Mouse (Mus musculus) heart, adult 11 months (tissue): ENCODE measurements at regions not wholly inside any gene's neighbourhood (a gene's known extent, or its start where the extent isn't known, plus 50 kb on each side); places are given as distances from the start of the nearest gene placed in this dataset.

Experiments used
- DNase-seq: peaks from one replicate; pipeline ENCODE4 v3.0.0; 2022

- DNase-seq, result peak; percentile 54
These were observed 777.2 kb downstream of the Epha4 start for GRCm38 (mm10) chr1:76737663-76738062.

GRCm38 (mm10) chr1:76772694-76773093, 742.2 kb downstream of the Epha4 start:
- no peak for DNase-seq

- no peak for DNase-seq
These were observed 728.0 kb downstream of the Epha4 start for GRCm38 (mm10) chr1:76786871-76787270.

DNA sequence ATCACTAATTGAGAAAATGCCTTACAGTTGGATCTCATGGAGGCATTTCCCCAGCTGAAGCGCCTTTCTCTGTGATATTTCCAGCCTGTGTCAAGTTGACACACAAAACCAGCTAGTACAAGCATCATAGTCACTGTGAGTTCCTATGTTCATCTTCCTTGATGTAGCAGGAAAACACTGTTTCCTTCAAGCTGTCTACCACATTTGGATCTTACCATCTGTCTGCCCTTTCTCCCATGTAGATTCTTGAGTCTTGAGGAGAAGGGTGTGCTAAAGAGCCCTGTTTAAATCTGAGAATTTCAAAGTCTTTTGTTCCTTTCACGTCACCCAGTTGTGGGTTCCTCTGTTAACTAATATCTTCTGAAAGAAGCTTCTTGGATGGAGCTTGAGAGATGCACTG, 721.5 kb downstream of the Epha4 start:
- DNase-seq, result no peak

- DNase-seq, result no peak
These were observed 695.0 kb downstream of the Epha4 start for GRCm38 (mm10) chr1:76819906-76820305.

DNA sequence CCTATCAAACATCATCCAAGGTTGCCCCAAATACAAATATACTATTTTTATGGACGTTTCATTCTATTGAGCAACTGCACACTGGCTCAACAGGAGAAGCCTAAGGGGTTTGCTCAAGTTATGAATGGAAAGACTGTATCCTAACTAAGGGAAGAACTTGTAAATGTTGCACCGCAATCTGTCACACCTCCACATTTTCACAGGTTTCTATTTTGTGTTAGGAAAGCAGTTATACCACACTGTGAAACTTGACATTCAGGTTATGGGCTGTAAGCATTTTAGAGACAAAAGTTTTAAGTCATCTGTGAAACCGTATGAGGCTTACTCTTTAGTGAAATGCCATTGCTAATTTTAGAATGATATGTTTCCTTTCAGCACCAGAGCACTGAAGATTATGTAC, 693.3 kb downstream of the Epha4 start:
- no peak for DNase-seq

- DNase-seq, result no peak
These were observed 685.2 kb downstream of the Epha4 start for GRCm38 (mm10) chr1:76829690-76830089.

DNA sequence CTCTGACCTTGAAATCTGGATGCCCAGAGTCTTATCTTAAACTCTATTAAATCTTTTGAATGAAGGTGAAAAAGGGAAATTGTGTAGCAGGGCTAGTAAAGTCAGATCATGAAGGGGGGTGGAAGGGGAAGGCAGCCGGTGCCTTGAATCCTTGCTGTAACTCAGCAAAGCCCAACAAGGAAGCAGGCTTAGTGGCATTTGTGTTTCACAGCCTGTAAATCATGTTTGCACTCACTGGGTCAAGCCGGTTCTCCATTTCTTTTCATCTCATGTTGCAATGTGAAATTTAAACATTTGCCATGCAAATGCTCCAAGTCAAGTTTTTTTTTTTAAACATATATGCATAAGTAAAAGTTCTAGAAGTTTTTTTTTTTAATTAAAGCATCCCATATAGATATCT, 682.6 kb downstream of the Epha4 start:
- no peak for DNase-seq

DNA sequence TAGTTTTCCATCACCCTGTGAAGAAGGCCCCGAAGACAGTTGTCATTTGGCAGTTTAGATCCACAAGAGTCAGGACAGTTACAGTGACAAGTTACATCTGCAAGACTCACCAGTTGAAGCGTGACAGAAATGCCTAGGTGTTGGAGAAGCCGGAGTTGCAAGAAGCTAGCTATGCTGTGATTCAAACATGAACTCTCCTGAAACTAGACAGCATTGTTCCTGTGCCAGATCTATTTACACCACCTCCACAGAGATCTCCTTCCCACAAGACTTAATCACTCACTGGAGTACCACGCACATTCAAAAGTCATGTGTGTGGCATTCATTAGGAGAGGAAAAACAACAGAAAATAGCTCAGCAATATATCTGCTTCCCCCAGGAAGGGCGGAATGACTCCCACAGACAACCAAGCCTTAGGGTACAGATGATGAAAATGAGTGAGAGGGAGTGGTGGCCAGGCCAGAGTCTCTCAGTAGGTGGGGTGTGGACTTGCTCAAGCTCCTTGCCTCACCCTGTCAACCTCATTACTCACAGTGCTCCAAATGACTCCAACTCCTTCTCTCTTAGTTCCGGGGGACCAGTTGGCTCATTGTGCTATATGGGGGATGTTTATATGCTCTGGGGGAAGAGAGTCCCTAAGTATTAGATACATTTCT, 679.7 kb downstream of the Epha4 start:
- DNase-seq, result no peak

DNA sequence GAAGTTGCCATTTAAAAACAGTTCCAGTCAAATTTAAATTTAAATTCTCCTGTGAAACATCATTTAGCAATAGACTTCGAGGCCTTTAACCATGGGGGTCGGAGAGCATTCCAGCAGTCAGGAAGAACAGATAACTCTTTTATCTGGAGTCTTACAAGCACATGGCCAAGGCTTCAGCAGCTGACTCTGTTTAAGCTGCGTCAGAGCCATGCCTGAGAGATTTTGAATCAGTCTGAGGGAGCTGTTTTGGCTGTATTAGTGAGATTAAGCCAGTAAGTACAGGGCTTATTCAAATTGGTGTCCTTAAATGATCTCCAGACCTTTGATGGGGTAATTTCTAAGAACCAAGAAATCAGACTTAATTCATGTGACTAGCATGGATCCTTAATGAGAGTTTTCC, 665.5 kb downstream of the Epha4 start:
- no peak for DNase-seq

DNA sequence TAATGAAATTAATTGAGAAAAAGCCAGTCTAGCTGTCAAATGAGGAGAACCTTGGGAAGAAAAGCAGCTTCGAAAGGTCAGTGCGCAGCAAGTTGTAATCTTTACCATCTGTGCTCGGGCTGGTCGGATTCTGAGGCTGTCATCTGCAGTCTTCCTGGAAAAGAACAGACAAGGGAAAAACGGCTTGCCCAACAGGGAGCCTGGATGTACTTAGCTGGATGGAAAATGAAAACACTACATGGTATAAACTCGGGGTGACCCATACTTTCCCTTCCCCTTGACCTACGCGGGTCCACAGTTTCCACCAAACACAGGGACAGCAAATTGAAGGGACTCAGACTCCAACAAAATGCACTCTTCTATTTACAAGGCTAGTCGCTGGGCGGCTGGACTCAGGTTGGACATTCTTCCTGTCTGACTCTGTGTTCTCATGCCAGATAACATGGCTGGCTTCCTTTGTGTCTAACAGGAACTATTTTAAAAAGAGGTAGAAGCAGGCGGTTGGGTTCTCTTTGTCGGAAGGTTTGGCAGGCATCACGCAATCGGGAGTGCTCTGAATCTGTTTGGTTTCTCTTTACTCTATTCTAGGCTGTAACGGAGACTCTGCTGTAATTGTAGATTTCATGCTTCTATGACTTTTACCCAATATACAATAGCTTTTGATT, 648.5 kb downstream of the Epha4 start:
- peak; percentile 86 for DNase-seq

GRCm38 (mm10) chr1:76873207-76873606, 641.7 kb downstream of the Epha4 start:
- DNase-seq, result no peak

- DNase-seq, result no peak
These were observed 634.6 kb downstream of the Epha4 start for GRCm38 (mm10) chr1:76880111-76880782.

- DNase-seq, result no peak
These were observed 634.1 kb downstream of the Epha4 start for GRCm38 (mm10) chr1:76880783-76881145.

DNA sequence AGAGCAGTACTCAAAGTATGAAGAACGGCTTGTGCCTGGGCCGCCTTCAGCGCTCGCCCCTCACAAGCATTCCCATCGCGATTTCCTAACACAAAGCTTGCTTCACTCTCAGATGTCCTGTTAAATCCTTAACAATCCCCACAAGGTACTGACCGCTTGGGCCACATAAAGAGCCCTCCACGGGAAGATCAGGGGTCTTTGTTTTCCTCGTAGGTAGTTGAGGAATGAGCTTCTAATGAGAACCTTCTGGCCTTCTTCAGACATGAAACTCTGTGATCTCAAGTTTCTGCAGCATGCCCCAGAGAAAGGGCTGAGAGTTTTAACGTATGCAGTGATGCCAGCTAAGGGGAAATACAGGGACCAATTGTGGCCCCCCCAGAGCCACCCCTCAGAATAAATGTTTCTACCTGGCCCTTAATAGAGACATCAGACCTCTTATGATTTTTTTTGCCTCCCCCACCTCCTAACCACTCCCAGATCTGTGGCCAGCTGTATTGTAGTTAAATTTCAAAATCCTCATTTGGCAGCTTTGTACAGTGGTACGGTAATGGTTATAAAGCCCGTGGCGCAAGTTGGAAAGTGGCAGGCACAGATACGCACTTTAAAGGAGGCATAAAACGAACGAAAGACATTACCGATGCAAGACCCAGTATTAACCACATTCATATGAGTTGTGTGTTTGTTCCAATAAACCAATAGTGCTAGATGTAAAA, 618.6 kb downstream of the Epha4 start:
- DNase-seq, result no peak

DNA sequence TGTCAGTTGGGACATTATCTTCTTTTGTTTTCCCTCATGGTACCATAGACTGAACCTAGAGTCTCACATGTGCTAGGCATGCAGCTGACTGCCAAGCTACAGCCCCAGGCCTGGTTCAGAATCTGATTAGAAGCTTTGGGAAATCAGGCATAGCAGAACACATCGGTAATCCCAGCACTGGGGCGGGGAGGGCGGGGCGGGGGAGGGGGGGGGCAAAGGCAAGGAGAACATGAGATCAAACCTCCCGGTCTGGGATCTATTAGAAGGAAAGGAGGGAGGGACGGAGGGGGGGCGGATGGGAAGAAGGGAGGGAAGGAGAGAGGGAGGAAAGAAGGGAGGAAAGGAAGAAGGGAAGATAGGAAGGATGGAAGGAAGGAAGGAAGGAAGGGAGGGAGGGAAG, 617.5 kb downstream of the Epha4 start:
- no peak for DNase-seq

DNA sequence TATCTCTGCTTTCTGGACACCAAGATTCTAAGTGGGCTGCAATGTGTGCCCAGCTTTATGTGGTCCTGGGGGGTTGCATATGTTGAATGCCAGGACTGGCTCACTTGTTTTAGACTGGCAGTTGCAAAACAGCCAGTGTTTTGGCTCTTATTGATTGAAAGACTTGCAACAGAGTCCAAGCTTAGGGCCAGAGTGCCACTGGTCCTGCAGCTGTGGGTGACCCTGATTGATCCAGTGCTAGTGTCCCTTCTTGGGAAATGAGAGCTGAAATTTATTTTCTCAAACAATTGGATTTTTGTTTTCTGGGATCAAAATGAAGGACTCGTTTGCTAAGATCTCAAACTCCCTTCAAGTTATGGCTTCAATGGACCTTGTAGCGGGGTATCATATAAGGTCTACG, 603.4 kb downstream of the Epha4 start:
- DNase-seq, result no peak

GRCm38 (mm10) chr1:76919541-76919940, 595.3 kb downstream of the Epha4 start:
- peak; percentile 34 for DNase-seq

GRCm38 (mm10) chr1:76920634-76921033, 594.3 kb downstream of the Epha4 start:
- DNase-seq, result peak; percentile 89

DNA sequence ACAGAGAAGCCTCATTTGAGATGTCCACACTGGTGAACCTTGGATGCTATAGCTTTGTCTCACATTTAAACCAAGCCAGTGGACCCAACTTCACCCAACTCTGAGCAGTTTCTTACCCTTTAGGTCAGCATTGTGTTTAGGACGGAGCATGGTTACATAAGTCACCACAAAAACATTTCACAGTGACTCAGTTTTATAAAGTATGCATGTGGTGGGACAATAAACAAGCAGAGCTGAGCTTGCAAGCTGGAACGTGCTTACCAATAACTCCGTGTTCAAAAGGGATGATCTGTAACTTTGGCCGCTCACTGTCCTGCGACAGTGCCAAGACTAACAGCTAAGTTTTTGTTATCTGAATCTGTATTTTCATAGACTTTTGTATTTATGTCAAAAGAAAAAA, 587.8 kb downstream of the Epha4 start:
- no peak for DNase-seq

DNA sequence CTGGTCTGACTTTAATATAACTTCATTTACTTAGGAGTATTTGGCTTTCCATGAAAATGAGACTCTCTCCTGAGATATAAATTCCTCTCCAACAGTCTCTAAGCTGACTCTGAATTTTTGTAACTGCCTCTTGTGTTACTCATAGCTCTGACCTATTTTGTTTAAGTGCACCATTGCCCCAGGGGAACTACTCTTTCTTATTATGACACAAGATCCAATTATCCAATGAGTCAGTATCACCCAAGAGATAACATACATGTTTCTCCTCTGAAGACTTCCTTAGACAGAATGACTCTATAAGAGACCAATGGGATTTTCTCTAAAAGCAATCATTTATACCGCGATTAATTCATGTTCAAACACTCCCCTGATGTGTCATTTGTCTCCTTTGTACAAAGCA, 586.9 kb downstream of the Epha4 start:
- no peak for DNase-seq

DNA sequence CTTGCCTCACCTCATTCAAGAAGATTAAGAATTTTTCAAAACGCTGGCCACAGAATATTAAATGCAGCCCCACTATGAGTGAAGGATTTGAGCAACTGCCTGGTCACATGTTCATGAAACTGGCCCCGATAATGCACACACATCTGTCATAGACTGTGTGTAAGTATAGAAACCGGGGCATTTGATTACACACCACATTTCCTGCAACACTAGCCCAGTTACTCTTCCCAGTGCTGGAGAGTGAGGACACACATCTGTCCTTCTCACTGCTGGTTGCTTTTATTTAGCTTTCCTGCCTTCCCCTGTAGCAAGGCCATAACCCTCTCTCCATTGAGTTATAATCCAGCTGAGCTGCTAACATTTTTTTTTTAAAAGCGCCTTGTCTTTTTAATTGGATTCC, 581.4 kb downstream of the Epha4 start:
- DNase-seq, result no peak

DNA sequence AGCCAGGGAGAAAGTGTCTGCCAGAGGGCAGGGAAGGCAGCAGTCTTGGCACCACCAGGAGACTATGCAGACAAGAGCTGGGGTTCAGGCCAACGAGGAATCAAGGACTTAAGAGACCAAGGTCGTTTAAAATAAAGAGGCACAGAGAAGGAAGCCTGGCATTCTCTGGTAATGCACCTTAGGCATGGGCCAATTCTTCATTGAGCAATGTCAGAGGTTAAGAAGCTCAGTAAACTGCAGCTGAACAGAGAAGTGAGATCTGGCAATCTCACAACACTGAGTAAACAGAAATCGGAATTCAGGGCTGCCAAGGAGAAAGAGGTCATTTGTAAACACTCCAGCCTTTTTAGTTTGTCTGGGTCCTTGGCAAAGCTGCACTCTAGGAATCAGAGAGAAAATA, 572.2 kb downstream of the Epha4 start:
- peak; percentile 96 for DNase-seq

- DNase-seq, result no peak
These were observed 570.8 kb downstream of the Epha4 start for GRCm38 (mm10) chr1:76944046-76944445.
